Mouse (Mus musculus) bone marrow, adult 2 months (tissue): ENCODE data around the gene Gm28308. TPM values are rescaled to one million over a fixed set of nuclear protein-coding genes. Genes with fewer than 3 reads are reported as not detected.

ENCODE experiments used
- H3K27ac ChIP-seq: fragments of 200-500 bp; 2 replicates; pipeline ENCODE4 v1.5.1; 2012; ENCODE audit warnings: low read depth, mild to moderate bottlenecking, control low read depth, inconsistent platforms, low read length; ENCODE audit not compliant: control insufficient read depth, poor library complexity, insufficient read depth
- H3K4me1 ChIP-seq: fragments of 200-500 bp; 2 replicates; pipeline ENCODE4 v1.6.1; 2011; ENCODE audit warnings: low read length; ENCODE audit not compliant: control insufficient read depth, insufficient read depth
- H3K4me3 ChIP-seq: fragments of 200-500 bp; replicated peaks from 2 replicates; pipeline ENCODE3; 2011; ENCODE audit warnings: mild to moderate bottlenecking, low read depth, low read length, control low read depth; ENCODE audit not compliant: control insufficient read depth
- CTCF ChIP-seq: fragments of 200-500 bp; IDR thresholded peaks from 2 replicates; pipeline ENCODE4 v1.5.1; 2011; ENCODE audit warnings: low read length, control low read depth; ENCODE audit not compliant: control insufficient read depth, insufficient read depth
- POLR2A ChIP-seq: fragments of 200-500 bp; IDR thresholded peaks from 2 replicates; pipeline ENCODE4 v1.6.1; 2011; ENCODE audit warnings: low read depth, mild to moderate bottlenecking, control low read depth, low read length, borderline replicate concordance; ENCODE audit not compliant: control insufficient read depth
- WGBS: fragments of 180-500 bp; shearing (Covaris S2); methylation state at CpG from one replicate; pipeline ENCODE4 v1.1.7; 2018; 5-methylcytosine and 5-hydroxymethylcytosine counted together
- polyA plus RNA-seq: library from polyadenylated mRNA; stranded (reverse); fragments of >200 nt; gene quantifications from 2 replicates; pipeline ENCODE4 v1.2.4, GENCODE M21; 2011; ENCODE audit warnings: low replicate concordance; ENCODE audit not compliant: missing spikeins, insufficient read depth, insufficient read length

The Gm28308 gene
- polyA plus RNA-seq, 1 experiment: not detected

- Histone ChIP-seq H3K4me1 (no peaks in the 10 kb centered on the region; the same call in 1 of the 2 replicates), H3K4me3 (no peak overlapping the region), H3K27ac (no peak overlapping the region)
- TF ChIP-seq CTCF: no peak
- no peak for TF ChIP-seq POLR2A
- WGBS: 71% methylated on average over 4 of the region's 4 CpGs
Observed at GRCm38 (mm10) chr6:52206882-52207683, 6.1 kb downstream of the Gm28308 start.

GRCm38 (mm10) chr6:52205638-52206621 is 7.2 kb downstream of the Gm28308 start:
- 89% methylated on average over 55 of the region's 55 CpGs for WGBS

GRCm38 (mm10) chr6:52205221-52205620 is 7.9 kb downstream of the Gm28308 start:
- no peak for TF ChIP-seq CTCF
- Histone ChIP-seq H3K27ac (no peak overlapping the region), H3K4me3 (no peak overlapping the region), H3K4me1 (no peaks in the 10 kb centered on the region; the same call in 1 of the 2 replicates)
- 88% methylated on average over 14 of the region's 14 CpGs for WGBS

More at GRCm38 (mm10) chr6:52205638-52206621, 7.2 kb downstream of the Gm28308 start:
- TF ChIP-seq CTCF (no peak), POLR2A (no peak)
- H3K4me3 ChIP-seq: no peak overlapping the region
- no peaks in the 10 kb centered on the region; the same call in 1 of the 2 replicates for H3K4me1 ChIP-seq
- H3K27ac ChIP-seq: no peak overlapping the region

- 74% methylated on average over 65 of the region's 65 CpGs for WGBS
- TF ChIP-seq POLR2A (no peak), CTCF (no peak)
- H3K4me1 ChIP-seq: no peaks in the 10 kb centered on the region
- no peak within 1 kb of the TSS for H3K4me3 ChIP-seq
- H3K27ac ChIP-seq: no peak within 1 kb of the TSS
Observed at GRCm38 (mm10) chr6:52204050-52204752, 8.9 kb downstream of the Gm28308 start, which contains the start of gene Hoxa5. TSS of gene Hoxa5 (minus strand) at chr6:52204587.

GRCm38 (mm10) chr6:52203371-52204049 is 9.6 kb downstream of the Gm28308 start:
- no peak overlapping the region for H3K27ac ChIP-seq
- 82% methylated on average over 46 of the region's 46 CpGs for WGBS
- H3K4me3 ChIP-seq: no peak overlapping the region

GRCm38 (mm10) chr6:52203121-52203370 is 10.1 kb downstream of the Gm28308 start:
- WGBS: 91% methylated on average over 10 of the region's 10 CpGs
- Histone ChIP-seq H3K4me1 (no peaks in the 10 kb centered on the region), H3K4me3 (no peak overlapping the region), H3K27ac (no peak overlapping the region)
- TF ChIP-seq POLR2A (no peak), CTCF (no peak)

More at GRCm38 (mm10) chr6:52203371-52204049, 9.6 kb downstream of the Gm28308 start:
- H3K4me1 ChIP-seq: no peaks in the 10 kb centered on the region
- TF ChIP-seq POLR2A (no peak), CTCF (no peak)

- no peaks in the 10 kb centered on the region for H3K4me1 ChIP-seq
- H3K27ac ChIP-seq: no peak overlapping the region
- TF ChIP-seq CTCF (no peak), POLR2A (no peak)
- no peak overlapping the region for H3K4me3 ChIP-seq
- 89% methylated on average over 22 of the region's 22 CpGs for WGBS
Observed at GRCm38 (mm10) chr6:52202362-52203120, 10.6 kb downstream of the Gm28308 start.
